Mouse (Mus musculus): Measurements from ENCODE around the gene Tmem252. TPM values are rescaled to one million over a fixed set of nuclear protein-coding genes. Genes with fewer than 3 reads are reported as not detected.

Gene Tmem252
- polyA plus RNA-seq, 1 experiment from 2014 or later = 3.6 TPM

DNA sequence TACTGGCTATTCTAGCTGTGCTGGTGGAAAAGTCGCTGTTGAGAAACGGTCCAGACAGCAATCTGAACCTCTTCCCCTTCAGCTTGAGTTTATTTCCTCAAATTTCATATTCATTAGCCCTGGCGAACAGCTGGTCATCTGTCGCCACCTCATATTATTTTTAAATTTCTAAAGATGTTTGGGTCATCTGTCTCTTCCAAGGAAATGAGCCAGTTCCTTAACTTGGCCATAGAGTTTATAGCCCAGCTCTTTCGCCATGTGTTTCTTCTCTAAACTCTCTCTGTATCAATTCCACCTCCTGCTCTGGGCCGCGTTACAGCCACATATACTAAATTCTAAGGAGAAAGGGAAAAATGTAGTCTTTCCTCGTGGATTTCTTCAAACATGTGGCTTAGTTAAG, 29.9 kb downstream of the Tmem252 start:
- Histone ChIP-seq H3K9ac (no peak overlapping the region), H3K36me3 (0 out of 2 replicates have a peak, but pooled peaks cover 5% of the 10 kb centered on the region), H3K9me3 (no peaks in the 10 kb centered on the region), H3K27ac (replicated peaks) (no peak overlapping the region), H3K4me1 (peaks cover 52% of the 10 kb centered on the region), H3K27me3 (replicated peaks) (no peaks in the 10 kb centered on the region), H3K4me3 (no peak overlapping the region), H3K4me2 (no peak overlapping the region)
- ATAC-seq (ENCODE audit: extremely low read depth, insufficient number of reproducible peaks, low FRiP score, low TSS enrichment) = no peak
- 67% methylated on average over 8 of the region's 8 CpGs for WGBS

- no peak for ATAC-seq (ENCODE audit: extremely low read depth, insufficient number of reproducible peaks, low FRiP score, low TSS enrichment)
Observed at GRCm38 (mm10) chr19:24704326-24704725, 30.5 kb downstream of the Tmem252 start.

DNA sequence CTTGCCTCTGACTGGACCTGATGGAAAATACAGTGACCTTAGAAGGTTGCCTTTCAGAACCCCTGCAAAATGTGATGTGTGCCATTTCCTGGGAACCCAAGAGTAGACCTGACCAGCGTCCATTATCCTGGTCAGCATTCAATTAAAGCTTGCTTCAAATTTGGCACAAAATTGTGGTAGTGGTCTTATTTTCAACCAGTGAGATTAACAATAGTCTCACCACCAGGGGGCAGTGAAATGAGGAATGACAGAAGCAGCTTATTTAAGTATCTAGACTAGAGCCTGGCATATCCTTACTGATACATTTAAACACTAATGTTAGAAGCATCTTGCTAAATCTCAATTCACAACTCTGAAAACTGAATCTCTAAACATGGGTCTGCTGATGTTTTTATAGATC, 31.6 kb downstream of the Tmem252 start:
- Histone ChIP-seq H3K27ac (replicated peaks) (0 out of 2 replicates have a peak overlapping the region, but pooled peaks have one; percentile 1), H3K27me3 (replicated peaks) (no peaks in the 10 kb centered on the region), H3K4me3 (no peak overlapping the region), H3K36me3 (0 out of 2 replicates have a peak, but pooled peaks cover 3% of the 10 kb centered on the region), H3K9ac (no peak overlapping the region), H3K4me1 (peaks cover 49% of the 10 kb centered on the region), H3K4me2 (no peak overlapping the region), H3K9me3 (no peaks in the 10 kb centered on the region)
- ATAC-seq (ENCODE audit: extremely low read depth, insufficient number of reproducible peaks, low FRiP score, low TSS enrichment) = no peak
- 77% methylated on average over 1 of the region's 1 CpGs for WGBS

More at GRCm38 (mm10) chr19:24704326-24704725, 30.5 kb downstream of the Tmem252 start:
- WGBS = 65% methylated on average over 2 of the region's 2 CpGs
- Histone ChIP-seq H3K9me3 (no peaks in the 10 kb centered on the region), H3K4me3 (no peak overlapping the region), H3K4me2 (no peak overlapping the region), H3K4me1 (peaks cover 52% of the 10 kb centered on the region), H3K36me3 (0 out of 2 replicates have a peak, but pooled peaks cover 6% of the 10 kb centered on the region), H3K9ac (no peak overlapping the region), H3K27ac (replicated peaks) (no peak overlapping the region), H3K27me3 (replicated peaks) (no peaks in the 10 kb centered on the region)

DNA sequence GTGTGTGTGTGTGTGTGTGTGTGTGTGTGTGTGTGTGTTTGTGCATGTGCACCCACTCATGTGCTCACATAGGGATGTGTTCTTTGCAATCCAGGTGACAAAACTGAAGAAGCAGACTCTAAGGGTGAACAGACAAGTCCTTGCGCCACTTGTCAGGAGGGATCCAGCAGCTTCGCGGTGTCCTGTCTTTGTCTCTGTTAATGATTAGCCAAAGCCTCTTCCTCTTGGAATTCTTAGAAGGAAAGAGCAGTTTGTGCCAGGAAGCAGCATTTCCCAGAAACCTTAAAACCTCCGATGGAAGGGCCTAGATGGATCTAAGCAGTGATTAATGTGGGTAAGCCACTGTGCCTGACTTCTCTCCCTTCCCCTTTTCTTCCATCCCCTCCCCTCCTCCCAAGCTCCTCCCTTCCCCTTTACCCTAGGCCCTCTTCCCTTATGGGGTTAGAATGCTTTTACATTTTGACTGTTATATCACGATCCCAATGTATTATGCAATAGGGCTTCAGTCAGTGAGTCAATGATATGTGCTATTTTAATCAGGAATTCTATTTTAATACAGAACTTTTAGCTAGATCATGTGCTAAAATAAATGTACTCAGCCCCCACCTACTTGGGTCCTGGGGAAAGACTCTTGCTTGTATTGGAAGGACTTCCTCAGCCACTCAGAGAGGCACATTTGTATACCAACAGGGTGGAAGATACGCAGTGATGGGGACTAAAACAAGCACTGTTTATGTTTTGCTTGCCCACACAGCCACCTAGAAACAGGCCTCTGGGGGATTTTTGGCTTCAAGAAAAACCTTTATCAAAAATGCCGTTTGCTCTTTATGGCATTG, 33.5 kb downstream of the Tmem252 start:
- H3K9me3 ChIP-seq = no peaks in the 10 kb centered on the region
- H3K27ac ChIP-seq (replicated peaks) = peak overlapping the region; percentile 87
- ATAC-seq (ENCODE audit: extremely low read depth, insufficient number of reproducible peaks, low FRiP score, low TSS enrichment) = no peak
- H3K27me3 ChIP-seq (replicated peaks) = no peaks in the 10 kb centered on the region
- H3K36me3 ChIP-seq = 0 out of 2 replicates have a peak, but pooled peaks cover 3% of the 10 kb centered on the region
- no peak overlapping the region for H3K4me3 ChIP-seq
- H3K9ac ChIP-seq = 0 out of 2 replicates have a peak overlapping the region, but pooled peaks have one; percentile 56
- 58% methylated on average over 7 of the region's 7 CpGs for WGBS
- peak overlapping the region; percentile 35; the same call in 1 of the 2 replicates for H3K4me2 ChIP-seq
- peaks cover 47% of the 10 kb centered on the region for H3K4me1 ChIP-seq

DNA sequence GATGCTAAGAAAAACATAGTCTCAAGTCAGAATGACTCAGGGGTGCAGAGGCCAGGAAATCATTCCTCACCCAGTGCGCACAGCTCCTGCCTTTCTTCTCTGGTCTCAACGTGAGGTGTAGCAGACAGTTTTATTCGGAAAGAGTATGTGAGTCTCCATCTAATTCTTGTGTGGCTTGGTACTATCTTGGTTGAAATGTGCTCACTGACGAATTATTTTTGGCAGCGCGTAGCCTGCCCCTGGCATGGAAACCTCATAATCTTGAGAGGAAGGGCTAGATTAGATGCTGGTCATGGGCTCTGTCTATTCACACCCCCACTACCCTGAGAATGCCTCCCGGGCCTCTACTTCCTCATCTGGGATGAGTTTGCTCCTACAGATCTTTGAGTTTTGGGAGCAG, 34.2 kb downstream of the Tmem252 start:
- peak; percentile 51 for ATAC-seq (ENCODE audit: extremely low read depth, insufficient number of reproducible peaks, low FRiP score, low TSS enrichment)
- Histone ChIP-seq H3K4me1 (peaks cover 47% of the 10 kb centered on the region), H3K9ac (0 out of 2 replicates have a peak overlapping the region, but pooled peaks have one; percentile 56), H3K27me3 (replicated peaks) (no peaks in the 10 kb centered on the region), H3K9me3 (no peaks in the 10 kb centered on the region), H3K4me2 (peak overlapping the region; percentile 35), H3K27ac (replicated peaks) (peak overlapping the region; percentile 87), H3K36me3 (0 out of 2 replicates have a peak, but pooled peaks cover 3% of the 10 kb centered on the region), H3K4me3 (no peak overlapping the region)
- 12% methylated on average over 7 of the region's 7 CpGs for WGBS

DNA sequence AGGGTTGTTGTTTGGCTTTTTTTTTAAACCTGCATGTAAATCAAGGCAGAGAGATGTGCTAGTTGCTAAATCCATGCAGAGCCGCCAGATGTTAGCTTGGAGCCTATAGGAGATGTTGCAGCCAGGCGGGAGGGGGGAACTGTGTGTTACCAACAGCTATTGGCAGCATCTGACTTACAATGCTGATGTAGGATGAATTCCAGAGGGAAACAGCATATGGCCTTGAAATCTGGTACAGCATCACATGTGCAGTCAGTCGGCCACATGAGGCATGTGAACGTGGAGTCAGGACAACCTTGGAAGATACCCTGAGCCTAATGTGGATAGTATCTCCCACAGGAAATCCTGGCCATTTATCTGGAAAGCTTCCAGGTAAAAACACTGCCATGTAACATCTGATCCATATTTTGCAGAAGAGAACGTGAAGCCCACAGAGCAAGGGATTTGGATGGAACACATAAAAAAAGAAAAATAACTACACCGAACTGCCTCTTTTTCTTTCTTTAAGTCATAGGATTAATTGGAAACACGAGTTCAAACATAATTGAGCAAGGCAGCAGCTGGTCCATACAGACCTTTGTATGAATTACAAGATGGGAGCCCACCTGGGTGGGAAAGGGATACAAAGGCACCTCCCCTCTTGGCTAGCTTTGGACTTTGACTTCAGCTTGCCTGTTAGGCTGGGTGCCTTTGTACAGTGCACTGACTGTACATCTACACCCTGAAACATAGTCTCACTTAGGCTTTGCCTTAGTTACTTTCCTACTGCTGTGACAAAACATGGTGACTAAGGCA, 42.7 kb downstream of the Tmem252 start:
- peaks cover 27% of the 10 kb centered on the region for H3K36me3 ChIP-seq
- ATAC-seq (ENCODE audit: extremely low read depth, insufficient number of reproducible peaks, low FRiP score, low TSS enrichment) = no peak
- no peak overlapping the region for H3K4me2 ChIP-seq
- no peaks in the 10 kb centered on the region for H3K9me3 ChIP-seq
- H3K4me3 ChIP-seq = no peak overlapping the region
- H3K27me3 ChIP-seq (replicated peaks) = no peaks in the 10 kb centered on the region
- no peak overlapping the region for H3K27ac ChIP-seq (replicated peaks)
- no peaks in the 10 kb centered on the region for H3K4me1 ChIP-seq
- no peak overlapping the region for H3K9ac ChIP-seq
- 76% methylated on average over 7 of the region's 7 CpGs for WGBS

GRCm38 (mm10) chr19:24718021-24718420, 44.2 kb downstream of the Tmem252 start:
- 71% methylated on average over 1 of the region's 1 CpGs for WGBS
- ATAC-seq (ENCODE audit: extremely low read depth, insufficient number of reproducible peaks, low FRiP score, low TSS enrichment) = no peak
- Histone ChIP-seq H3K36me3 (peaks cover 35% of the 10 kb centered on the region), H3K27ac (replicated peaks) (no peak overlapping the region), H3K27me3 (replicated peaks) (no peaks in the 10 kb centered on the region), H3K4me2 (no peak overlapping the region), H3K9me3 (no peaks in the 10 kb centered on the region), H3K9ac (no peak overlapping the region), H3K4me3 (no peak overlapping the region), H3K4me1 (0 out of 2 replicates have a peak, but pooled peaks cover 1% of the 10 kb centered on the region)

DNA sequence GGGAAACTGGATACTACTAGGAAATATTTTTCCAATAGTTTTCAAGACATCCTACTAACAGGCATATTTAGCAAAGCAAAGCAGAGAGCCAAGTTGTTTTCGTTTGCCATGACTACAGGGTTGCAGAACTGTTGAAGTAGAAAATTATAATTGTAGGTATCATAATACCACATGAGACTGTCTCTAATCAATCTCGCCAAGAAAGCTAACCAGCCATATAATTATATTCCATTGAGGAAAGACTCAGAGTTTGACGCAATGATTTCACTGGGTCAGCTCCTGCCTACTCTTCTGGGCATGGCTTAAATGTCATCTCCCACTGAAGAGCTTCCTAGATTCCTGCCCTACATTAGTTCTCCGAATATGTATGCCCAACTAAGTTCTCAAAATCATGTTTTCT, 45.7 kb downstream of the Tmem252 start:
- H3K36me3 ChIP-seq = peaks cover 33% of the 10 kb centered on the region
- H3K4me2 ChIP-seq = no peak overlapping the region
- no peaks in the 10 kb centered on the region for H3K9me3 ChIP-seq
- H3K4me3 ChIP-seq = no peak overlapping the region
- no peak overlapping the region for H3K27ac ChIP-seq (replicated peaks)
- 79% methylated on average over 4 of the region's 4 CpGs for WGBS
- H3K9ac ChIP-seq = no peak overlapping the region
- ATAC-seq (ENCODE audit: extremely low read depth, insufficient number of reproducible peaks, low FRiP score, low TSS enrichment) = no peak
- H3K4me1 ChIP-seq = peaks cover 15% of the 10 kb centered on the region
- no peaks in the 10 kb centered on the region for H3K27me3 ChIP-seq (replicated peaks)

GRCm38 (mm10) chr19:24720448-24720847, 46.6 kb downstream of the Tmem252 start:
- Histone ChIP-seq H3K4me1 (peaks cover 23% of the 10 kb centered on the region), H3K9me3 (no peaks in the 10 kb centered on the region), H3K9ac (no peak overlapping the region), H3K4me3 (no peak overlapping the region), H3K4me2 (no peak overlapping the region), H3K27me3 (replicated peaks) (no peaks in the 10 kb centered on the region), H3K36me3 (peaks cover 33% of the 10 kb centered on the region), H3K27ac (replicated peaks) (no peak overlapping the region)
- ATAC-seq (ENCODE audit: extremely low read depth, insufficient number of reproducible peaks, low FRiP score, low TSS enrichment) = no peak

- Histone ChIP-seq H3K27me3 (replicated peaks) (no peaks in the 10 kb centered on the region), H3K9me3 (no peaks in the 10 kb centered on the region)
- 53% methylated on average over 10 of the region's 10 CpGs for WGBS
Observed at GRCm38 (mm10) chr19:24724362-24724761, 50.6 kb downstream of the Tmem252 start.

GRCm38 (mm10) chr19:24730661-24731060, 56.9 kb downstream of the Tmem252 start:
- Histone ChIP-seq H3K27ac (replicated peaks) (no peak overlapping the region), H3K4me3 (no peak overlapping the region), H3K9ac (no peak overlapping the region), H3K4me2 (no peak overlapping the region), H3K36me3 (peaks cover 31% of the 10 kb centered on the region), H3K4me1 (peaks cover 10% of the 10 kb centered on the region), H3K9me3 (no peaks in the 10 kb centered on the region), H3K27me3 (replicated peaks) (no peaks in the 10 kb centered on the region)
- no peak for ATAC-seq (ENCODE audit: extremely low read depth, insufficient number of reproducible peaks, low FRiP score, low TSS enrichment)
- WGBS = 57% methylated on average over 5 of the region's 5 CpGs

More at GRCm38 (mm10) chr19:24724362-24724761, 50.6 kb downstream of the Tmem252 start:
- no peak overlapping the region for H3K9ac ChIP-seq
- peaks cover 33% of the 10 kb centered on the region for H3K36me3 ChIP-seq
- no peak for ATAC-seq (ENCODE audit: extremely low read depth, insufficient number of reproducible peaks, low FRiP score, low TSS enrichment)
- peaks cover 27% of the 10 kb centered on the region for H3K4me1 ChIP-seq
- H3K4me3 ChIP-seq = no peak overlapping the region
- H3K27ac ChIP-seq (replicated peaks) = no peak overlapping the region; the same call in 1 of the 2 replicates
- H3K4me2 ChIP-seq = no peak overlapping the region
